Mouse (Mus musculus) layer of hippocampus, adult 11-12 months (tissue): ENCODE data around the gene Slc1a2.

ENCODE experiments used
- DNase-seq: peaks from one replicate; pipeline ENCODE4 v3.0.0; 2022; ENCODE audit warnings: low spot score

Gene Slc1a2

DNA sequence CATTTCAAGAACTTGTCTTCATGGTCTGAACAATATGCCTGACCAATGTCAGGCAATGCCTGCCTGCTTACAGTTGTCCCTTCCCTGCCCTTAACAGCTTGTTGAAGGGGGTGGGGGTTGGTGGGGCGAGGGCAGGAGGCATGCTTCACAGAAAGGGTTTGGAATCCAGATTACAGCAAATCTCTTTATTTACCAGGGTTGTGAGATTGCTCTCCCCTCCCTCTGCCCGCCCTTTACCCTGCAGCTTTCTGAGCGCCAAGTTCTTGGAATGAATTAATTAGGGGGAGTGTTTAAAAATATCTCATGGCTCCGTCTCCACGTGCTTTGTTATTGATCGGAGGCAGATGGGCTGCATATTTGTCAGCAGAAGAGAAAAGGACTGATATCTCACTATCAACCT is 4.9 kb downstream of the Slc1a2 start:
- DNase-seq, result no peak

DNA sequence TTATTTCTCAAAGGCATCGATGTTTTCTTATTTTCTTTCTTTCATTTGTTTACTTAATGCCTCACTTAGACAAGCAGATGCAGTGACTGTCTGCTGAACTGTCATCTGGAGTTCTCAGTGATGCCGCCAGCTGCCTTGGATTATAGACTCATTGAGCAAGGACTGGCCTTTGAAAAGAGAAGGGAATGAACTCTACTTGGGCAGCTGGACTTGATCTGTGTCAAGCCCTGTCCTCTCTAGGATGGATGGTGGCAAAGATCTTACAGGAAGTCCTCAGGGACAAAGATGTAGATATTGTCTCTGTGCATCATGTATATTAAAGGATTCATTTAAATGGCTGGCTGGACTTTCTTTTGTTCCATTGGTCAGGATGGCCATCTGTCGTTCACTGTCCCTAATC is 5.4 kb downstream of the Slc1a2 start:
- DNase-seq, result no peak

DNA sequence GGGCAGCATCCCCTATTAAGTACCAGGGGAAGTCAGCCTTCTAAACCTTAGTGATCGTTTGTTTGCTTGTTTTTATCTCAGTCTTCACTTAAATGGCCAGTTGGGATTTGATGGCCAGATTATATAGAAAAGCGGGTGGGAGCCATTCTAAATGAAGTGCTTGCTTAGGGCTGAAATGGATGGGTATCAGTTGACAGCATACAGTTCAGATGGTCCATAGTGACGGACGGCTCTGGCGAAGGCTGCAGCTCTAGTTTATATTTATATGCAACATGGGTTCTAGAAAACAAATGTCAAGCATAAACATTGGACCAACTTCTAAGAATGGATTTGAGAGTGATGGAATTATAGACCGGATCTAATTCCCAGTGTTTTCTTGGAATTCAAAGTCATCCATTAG is 9.5 kb downstream of the Slc1a2 start:
- no peak for DNase-seq

GRCm38 (mm10) chr2:102669580-102669979 is 11.1 kb downstream of the Slc1a2 start:
- no peak for DNase-seq

- no peak for DNase-seq
These were observed 16.1 kb downstream of the Slc1a2 start for GRCm38 (mm10) chr2:102674582-102674981.

DNA sequence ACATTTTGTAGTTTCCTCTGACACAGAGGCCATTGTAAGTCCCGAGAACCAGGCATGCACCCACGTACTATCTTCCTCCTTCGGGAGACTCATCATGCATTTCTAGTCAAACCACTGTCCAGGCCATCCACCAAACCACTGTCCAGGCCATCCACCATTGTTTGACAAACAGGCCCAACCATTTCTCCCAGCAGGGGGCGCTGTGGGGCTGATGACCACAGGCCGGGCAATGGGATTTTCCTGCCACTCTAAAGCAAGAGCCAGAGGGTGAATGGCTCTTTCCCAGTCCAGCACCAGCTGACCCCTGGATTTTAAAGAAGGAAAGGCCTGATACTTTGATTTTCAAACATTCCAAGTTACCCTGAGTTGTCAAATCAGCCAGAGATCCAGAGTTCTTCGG is 16.8 kb downstream of the Slc1a2 start:
- peak; percentile 77 for DNase-seq

DNA sequence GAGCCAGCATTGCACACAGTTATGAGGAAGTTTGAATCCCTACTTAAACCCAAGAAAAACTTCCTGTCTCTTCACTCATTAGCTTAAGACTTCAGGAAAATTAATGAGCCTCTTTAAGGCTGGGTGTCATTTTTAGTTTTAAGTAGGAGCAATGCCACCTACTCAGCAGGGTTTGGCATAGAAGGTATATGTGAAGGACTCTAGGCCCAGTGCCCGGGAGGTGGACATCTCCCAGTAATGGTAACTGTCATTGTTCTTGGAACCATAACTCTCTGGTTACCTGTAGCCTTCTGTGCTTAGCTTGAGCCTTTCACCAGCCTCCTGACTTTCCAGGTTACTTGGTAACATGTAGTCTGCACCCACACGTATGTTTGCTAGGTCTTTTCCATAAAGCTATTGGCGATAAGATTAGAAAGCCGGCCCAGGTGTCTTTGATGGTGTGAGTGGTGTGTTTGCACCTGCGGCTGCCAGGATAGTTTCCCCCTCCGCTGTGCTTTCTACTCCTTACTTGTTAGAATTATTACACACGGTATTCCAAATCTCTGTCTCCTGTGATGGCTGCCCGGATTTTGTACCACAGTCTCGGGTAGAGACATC is 18.4 kb downstream of the Slc1a2 start:
- DNase-seq, result no peak

GRCm38 (mm10) chr2:102677400-102677799 is 18.9 kb downstream of the Slc1a2 start:
- DNase-seq, result no peak

- no peak for DNase-seq
These were observed 22.9 kb downstream of the Slc1a2 start for GRCm38 (mm10) chr2:102681351-102681750.

DNA sequence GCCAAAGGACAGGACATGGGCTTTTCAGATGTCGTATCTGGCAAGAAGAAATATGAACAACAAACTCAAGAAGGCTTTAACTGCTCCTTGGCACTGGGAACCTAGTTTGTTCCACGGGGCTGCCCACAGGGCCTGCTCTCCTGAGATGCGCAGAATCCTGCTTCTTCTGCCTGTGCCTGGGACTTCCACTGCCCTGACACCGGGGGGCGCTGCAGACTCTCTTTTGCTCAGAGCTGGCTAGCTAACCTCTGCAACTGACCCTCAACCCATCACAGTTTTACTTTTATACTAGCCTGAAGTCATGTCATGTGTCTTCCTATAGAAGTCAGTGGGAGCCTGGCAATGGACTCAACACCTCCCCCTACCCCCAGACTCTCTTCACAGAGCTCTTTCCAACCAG is 23.7 kb downstream of the Slc1a2 start:
- DNase-seq, result no peak

GRCm38 (mm10) chr2:102685371-102686107 is 27.1 kb downstream of the Slc1a2 start:
- DNase-seq, result no peak

DNA sequence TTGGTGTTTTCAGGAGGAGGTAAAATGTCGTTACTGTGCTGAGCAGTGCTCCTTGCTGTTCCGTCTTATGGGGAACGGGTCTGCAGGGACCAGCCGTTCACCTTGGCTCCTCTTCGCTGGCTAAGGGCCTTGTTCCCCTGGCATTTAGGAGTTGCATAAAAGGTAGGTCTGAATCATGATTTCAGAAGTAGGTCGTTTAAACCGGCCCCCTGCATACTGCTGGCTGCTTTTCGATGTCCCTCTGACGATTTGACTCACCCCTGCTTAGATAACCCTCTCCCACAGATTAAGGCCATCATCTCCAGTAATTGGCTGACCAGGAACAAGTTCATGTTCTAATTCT is 27.6 kb downstream of the Slc1a2 start:
- DNase-seq, result no peak

- no peak for DNase-seq
These were observed 35.1 kb downstream of the Slc1a2 start for GRCm38 (mm10) chr2:102693556-102693955.

GRCm38 (mm10) chr2:102694750-102695149 is 36.3 kb downstream of the Slc1a2 start:
- no peak for DNase-seq

DNA sequence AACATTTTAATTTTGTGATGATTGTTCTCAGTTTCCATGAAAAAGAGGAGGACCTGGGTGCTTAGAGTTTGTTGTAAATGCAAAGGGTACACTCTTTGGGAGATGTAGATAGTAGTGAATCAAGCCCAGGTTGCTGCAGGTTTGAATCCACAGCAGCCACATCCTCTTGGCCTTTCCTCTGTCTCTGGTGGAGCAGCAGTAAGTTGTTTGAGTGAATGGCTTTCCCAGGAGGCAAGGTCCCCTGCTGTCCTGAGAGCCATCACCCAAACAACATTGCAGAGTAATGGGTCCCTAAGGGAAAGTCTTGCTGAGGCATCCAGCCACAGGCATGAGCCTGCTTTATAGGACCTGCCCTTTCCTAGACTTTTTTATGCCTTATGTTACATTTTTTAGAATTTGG is 37.1 kb downstream of the Slc1a2 start:
- no peak for DNase-seq

DNA sequence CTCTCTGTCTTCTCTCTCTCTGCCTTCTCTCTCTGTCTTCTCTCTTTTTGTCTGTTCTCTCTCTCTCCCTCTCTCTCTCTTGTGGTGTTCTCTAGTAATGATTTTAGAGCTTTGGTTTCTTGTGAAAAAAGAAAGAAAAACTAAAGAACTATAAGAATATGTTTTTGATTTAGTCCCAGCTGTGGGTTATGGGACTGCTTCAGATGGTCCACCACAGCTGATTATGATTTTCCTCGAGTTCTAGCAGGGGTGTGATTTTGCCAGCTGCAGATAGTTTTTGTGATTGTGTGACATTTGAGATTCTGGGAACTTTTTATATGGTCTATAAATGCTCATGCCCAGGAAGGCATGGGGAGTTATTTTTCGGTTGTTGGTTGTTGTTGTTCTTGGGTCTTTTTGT is 39.3 kb downstream of the Slc1a2 start:
- no peak for DNase-seq

DNA sequence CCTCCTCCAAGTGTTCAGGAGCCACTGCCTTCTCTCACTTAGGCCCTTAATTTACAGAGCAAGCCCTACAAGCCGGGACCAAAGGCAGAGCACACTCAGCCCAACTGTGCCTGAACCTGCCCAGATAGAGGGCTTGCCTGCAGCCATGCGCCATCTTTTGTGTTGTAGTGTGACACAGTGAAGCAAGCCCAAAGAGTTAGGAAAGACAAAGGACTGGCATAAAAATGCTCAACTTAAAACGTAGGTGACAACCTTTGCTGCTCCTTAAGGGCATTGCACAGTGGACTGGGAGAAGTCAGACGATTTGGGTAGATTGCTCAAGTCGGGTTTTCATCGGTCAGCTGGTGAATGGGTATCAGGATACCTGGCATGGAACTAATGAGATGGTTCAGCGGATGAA is 41.5 kb downstream of the Slc1a2 start:
- no peak for DNase-seq

DNA sequence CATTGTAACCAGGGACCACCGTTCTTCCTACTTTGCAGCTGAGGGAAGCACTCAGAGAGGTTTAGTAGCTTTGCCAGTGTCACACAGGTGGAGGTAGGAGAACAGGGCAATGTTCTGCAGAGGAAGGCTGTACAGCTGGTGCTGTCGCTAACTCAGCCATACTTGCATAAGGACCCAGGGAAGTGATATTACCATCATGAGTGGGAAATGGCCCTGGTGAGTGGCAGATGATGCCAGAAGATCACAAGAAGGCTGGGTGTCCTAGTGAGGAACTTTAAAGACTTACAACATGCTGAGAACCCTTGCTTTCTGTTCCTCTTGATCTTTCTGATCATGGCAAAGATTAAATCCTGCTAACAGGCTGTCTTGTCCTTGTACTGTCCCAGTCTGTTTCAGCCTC is 42.2 kb downstream of the Slc1a2 start:
- DNase-seq, result no peak

- no peak for DNase-seq
These were observed 42.9 kb downstream of the Slc1a2 start for GRCm38 (mm10) chr2:102701382-102701781.

GRCm38 (mm10) chr2:102703556-102703955 is 45.1 kb downstream of the Slc1a2 start:
- DNase-seq, result peak; percentile 43

- peak; percentile 66 for DNase-seq
These were observed 46.3 kb downstream of the Slc1a2 start for GRCm38 (mm10) chr2:102704781-102705180.

GRCm38 (mm10) chr2:102711511-102711910 is 53.1 kb downstream of the Slc1a2 start:
- no peak for DNase-seq

DNA sequence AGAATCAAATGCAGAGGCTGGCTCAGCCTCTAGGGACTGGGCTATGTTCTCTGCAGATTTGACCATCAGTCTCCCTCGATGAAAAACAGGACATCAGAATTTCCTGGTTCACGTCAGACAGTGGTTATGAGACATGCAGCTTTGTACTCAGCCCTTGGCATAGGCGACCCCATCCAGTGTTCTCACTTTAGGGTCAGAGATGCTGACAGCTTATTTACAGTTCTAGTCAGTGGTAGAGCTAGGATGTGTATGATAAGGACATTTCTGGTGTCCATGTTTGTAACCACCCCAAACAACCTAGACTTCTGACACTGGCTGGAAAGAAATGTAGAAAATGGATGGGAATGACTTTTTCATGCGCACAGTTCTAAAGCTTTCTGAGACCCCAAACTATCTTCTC is 53.6 kb downstream of the Slc1a2 start:
- no peak for DNase-seq
